Mouse (Mus musculus) kidney, embryonic 15.5 days (tissue): ENCODE results near the gene Plvap. TPM values are rescaled to one million over a fixed set of nuclear protein-coding genes. Genes with fewer than 3 reads are reported as not detected.

ENCODE experiments used
- ATAC-seq: fragments of 200-750 bp; cut with Nextera tagmentation; replicated peaks from 2 replicates; pipeline ENCODE4 v1.8.0; 2017; ENCODE audit warnings: moderate TSS enrichment; ENCODE audit not compliant: low FRiP score
- H3K27ac ChIP-seq: fragments of 300-500 bp; sonication (generic); 2 replicates; pipeline ENCODE4 v1.5.1; 2015; ENCODE audit warnings: mild to moderate bottlenecking, inconsistent platforms
- H3K27me3 ChIP-seq: fragments of 300-500 bp; sonication (generic); 2 replicates; pipeline ENCODE4 v1.6.1; 2015; ENCODE audit warnings: inconsistent platforms
- H3K36me3 ChIP-seq: fragments of 300-500 bp; sonication (generic); 2 replicates; pipeline ENCODE4 v1.6.1; 2015; ENCODE audit warnings: inconsistent platforms
- H3K4me1 ChIP-seq: fragments of 300-500 bp; sonication (generic); 2 replicates; pipeline ENCODE4 v1.6.1; 2015; ENCODE audit warnings: inconsistent platforms
- H3K4me2 ChIP-seq: fragments of 300-500 bp; sonication (generic); 2 replicates; pipeline ENCODE4 v1.6.1; 2015; ENCODE audit warnings: moderate library complexity, mild to moderate bottlenecking, inconsistent platforms
- H3K4me3 ChIP-seq: fragments of 300-500 bp; sonication (generic); replicated peaks from 2 replicates; pipeline ENCODE4 v1.5.1; 2015; ENCODE audit warnings: mild to moderate bottlenecking, inconsistent platforms
- H3K9ac ChIP-seq: fragments of 300-500 bp; sonication (generic); 2 replicates; pipeline ENCODE4 v1.6.1; 2015; ENCODE audit warnings: mild to moderate bottlenecking, inconsistent platforms
- H3K9me3 ChIP-seq: fragments of 300-500 bp; sonication (generic); replicated peaks from 2 replicates; pipeline ENCODE4 v1.6.1; 2016; ENCODE audit warnings: inconsistent platforms
- WGBS: fragments of 180-500 bp; shearing (Covaris S2); methylation state at CpG from one replicate; pipeline ENCODE4 v1.1.7; 2015; ENCODE audit warnings: mixed read lengths; 5-methylcytosine and 5-hydroxymethylcytosine counted together
- polyA plus RNA-seq: library from polyadenylated mRNA; unstranded; fragments of >200 nt; fragmentation: Nextera tagmentation; extraction: Ambion mirVana; gene quantifications from 2 replicates; pipeline ENCODE4 v1.2.1, GENCODE M21; 2015

The Plvap gene
- 136 and 143 TPM in 2 replicates for polyA plus RNA-seq

GRCm38 (mm10) chr8:71511644-71512043 lies at the start of gene Plvap:
Plvap (minus strand) TSS chr8:71511752.
- H3K36me3 ChIP-seq: no peaks in the 10 kb centered on the region
- ATAC-seq: peak; percentile 24; the same call in 1 of the 2 replicates
- peaks cover 24% of the 10 kb centered on the region for H3K4me1 ChIP-seq
- H3K27me3 ChIP-seq: peaks cover 37% of the 10 kb centered on the region
- H3K4me3 ChIP-seq: peak within 1 kb of the TSS; percentile 29
- no peaks in the 10 kb centered on the region for H3K9me3 ChIP-seq
- peak within 1 kb of the TSS; percentile 24; the same call in 1 of the 2 replicates for H3K27ac ChIP-seq
- H3K4me2 ChIP-seq: peak within 1 kb of the TSS; percentile 46
- no peak within 1 kb of the TSS for H3K9ac ChIP-seq
- 24% methylated on average over 14 of the region's 14 CpGs for WGBS

DNA sequence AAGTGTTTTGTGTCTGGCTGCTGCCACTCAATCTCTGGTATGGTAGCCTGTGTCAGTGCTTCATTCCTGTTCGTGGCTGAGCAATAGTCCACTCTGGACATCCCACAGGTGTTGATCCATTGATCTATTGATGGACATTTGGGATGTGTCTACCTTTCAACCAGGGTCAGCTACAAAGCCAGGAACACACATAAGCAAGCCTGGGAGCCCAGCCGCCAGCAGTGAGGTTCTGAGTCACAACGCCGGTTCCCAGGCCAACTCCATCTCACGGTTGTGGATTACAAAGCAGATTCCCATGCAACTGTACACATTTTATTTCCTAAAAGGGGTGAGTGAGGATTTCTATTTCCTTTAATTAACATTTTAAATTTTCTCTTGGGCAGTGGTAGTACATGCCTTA lies 49.2 kb upstream of the Plvap start:
- Histone ChIP-seq H3K9me3 (peaks cover 5% of the 10 kb centered on the region), H3K4me1 (peaks cover 25% of the 10 kb centered on the region), H3K4me3 (no peak overlapping the region), H3K27me3 (peaks cover 71% of the 10 kb centered on the region), H3K4me2 (no peak overlapping the region), H3K36me3 (no peaks in the 10 kb centered on the region), H3K27ac (no peak overlapping the region), H3K9ac (no peak overlapping the region)
- no peak for ATAC-seq
- WGBS: 84% methylated on average over 5 of the region's 5 CpGs

GRCm38 (mm10) chr8:71560071-71560470 lies 48.5 kb upstream of the Plvap start:
- Histone ChIP-seq H3K4me3 (no peak overlapping the region), H3K27ac (no peak overlapping the region), H3K9me3 (peaks cover 5% of the 10 kb centered on the region), H3K36me3 (no peaks in the 10 kb centered on the region), H3K4me2 (no peak overlapping the region), H3K9ac (no peak overlapping the region), H3K4me1 (peaks cover 25% of the 10 kb centered on the region), H3K27me3 (peaks cover 71% of the 10 kb centered on the region)
- 73% methylated on average over 3 of the region's 3 CpGs for WGBS
- no peak for ATAC-seq

- Histone ChIP-seq H3K27ac (no peak overlapping the region), H3K9ac (peak overlapping the region; percentile 50), H3K4me1 (peaks cover 32% of the 10 kb centered on the region), H3K4me3 (peak overlapping the region; percentile 54), H3K9me3 (peaks cover 1% of the 10 kb centered on the region; the same call in 1 of the 2 replicates), H3K4me2 (peak overlapping the region; percentile 88), H3K36me3 (no peaks in the 10 kb centered on the region), H3K27me3 (peaks cover 71% of the 10 kb centered on the region)
- peak; percentile 77 for ATAC-seq
- WGBS: 1% methylated on average over 24 of the region's 24 CpGs
Measured at GRCm38 (mm10) chr8:71558958-71559690, 47.6 kb upstream of the Plvap start.

GRCm38 (mm10) chr8:71558071-71558957 lies 46.8 kb upstream of the Plvap start, which contains the start of gene Tmem221:
Tmem221 (minus strand) TSS chr8:71558871.
- Histone ChIP-seq H3K9me3 (no peaks in the 10 kb centered on the region), H3K4me2 (peak within 1 kb of the TSS; percentile 88), H3K36me3 (no peaks in the 10 kb centered on the region), H3K4me3 (peak within 1 kb of the TSS; percentile 54), H3K27ac (no peak within 1 kb of the TSS), H3K27me3 (peaks cover 70% of the 10 kb centered on the region), H3K4me1 (peaks cover 37% of the 10 kb centered on the region), H3K9ac (peak within 1 kb of the TSS; percentile 50)
- peak; percentile 27 for ATAC-seq
- WGBS: 3% methylated on average over 70 of the region's 70 CpGs

- no peaks in the 10 kb centered on the region for H3K9me3 ChIP-seq
- no peak overlapping the region for H3K4me3 ChIP-seq
- no peak overlapping the region; the same call in 1 of the 2 replicates for H3K27ac ChIP-seq
- H3K27me3 ChIP-seq: peaks cover 36% of the 10 kb centered on the region
- peaks cover 43% of the 10 kb centered on the region for H3K4me1 ChIP-seq
- H3K9ac ChIP-seq: no peak overlapping the region
- WGBS: 85% methylated on average over 2 of the region's 2 CpGs
- no peak for ATAC-seq
- no peak overlapping the region for H3K4me2 ChIP-seq
- no peaks in the 10 kb centered on the region for H3K36me3 ChIP-seq
Measured at GRCm38 (mm10) chr8:71554644-71555043, 43.1 kb upstream of the Plvap start.

- 71% methylated on average over 6 of the region's 6 CpGs for WGBS
- no peaks in the 10 kb centered on the region for H3K9me3 ChIP-seq
- H3K4me3 ChIP-seq: no peak overlapping the region
- H3K4me2 ChIP-seq: no peak overlapping the region
- no peak for ATAC-seq
- no peak overlapping the region for H3K9ac ChIP-seq
- H3K36me3 ChIP-seq: no peaks in the 10 kb centered on the region
- peaks cover 29% of the 10 kb centered on the region for H3K27me3 ChIP-seq
- H3K4me1 ChIP-seq: peaks cover 39% of the 10 kb centered on the region
- peak overlapping the region; percentile 87; the same call in 1 of the 2 replicates for H3K27ac ChIP-seq
Measured at GRCm38 (mm10) chr8:71554001-71554400, 42.4 kb upstream of the Plvap start.

DNA sequence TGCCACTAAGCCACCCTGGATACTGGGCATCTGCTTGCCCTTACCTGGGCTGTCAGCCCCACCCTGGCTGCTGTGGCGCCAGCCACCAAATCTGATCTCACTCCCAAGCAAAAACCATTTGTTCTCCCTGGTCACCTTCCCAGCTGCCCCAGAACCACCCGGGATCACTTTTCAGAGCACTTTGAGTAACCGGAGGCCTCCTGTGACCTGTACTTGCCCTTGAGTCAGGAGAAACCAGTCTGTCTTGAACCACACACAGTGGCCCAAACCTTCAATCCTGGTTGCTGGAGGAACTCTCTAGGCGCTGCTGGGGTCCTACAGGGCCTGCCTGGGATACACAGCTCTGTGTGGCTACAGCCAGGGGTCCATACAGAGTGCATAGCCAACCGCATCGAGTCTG lies 41.2 kb upstream of the Plvap start:
- ATAC-seq: peak; percentile 57

GRCm38 (mm10) chr8:71550754-71551153 lies 39.2 kb upstream of the Plvap start:
- Histone ChIP-seq H3K27me3 (no peaks in the 10 kb centered on the region), H3K9ac (no peak overlapping the region), H3K9me3 (no peaks in the 10 kb centered on the region), H3K4me2 (no peak overlapping the region), H3K27ac (peak overlapping the region; percentile 62), H3K36me3 (peaks cover 31% of the 10 kb centered on the region), H3K4me3 (no peak overlapping the region), H3K4me1 (peaks cover 29% of the 10 kb centered on the region)
- ATAC-seq: no peak
- 65% methylated on average over 7 of the region's 7 CpGs for WGBS

More for the DNA sequence above, 41.2 kb upstream of the Plvap start:
- H3K4me1 ChIP-seq: peaks cover 29% of the 10 kb centered on the region
- H3K27me3 ChIP-seq: peaks cover 17% of the 10 kb centered on the region
- H3K36me3 ChIP-seq: peaks cover 12% of the 10 kb centered on the region
- no peak overlapping the region for H3K4me2 ChIP-seq
- 29% methylated on average over 6 of the region's 6 CpGs for WGBS
- no peaks in the 10 kb centered on the region for H3K9me3 ChIP-seq
- no peak overlapping the region for H3K4me3 ChIP-seq
- H3K27ac ChIP-seq: peak overlapping the region; percentile 87
- no peak overlapping the region for H3K9ac ChIP-seq

- ATAC-seq: no peak
- Histone ChIP-seq H3K27me3 (no peaks in the 10 kb centered on the region), H3K9me3 (no peaks in the 10 kb centered on the region), H3K4me3 (no peak overlapping the region), H3K27ac (no peak overlapping the region), H3K9ac (no peak overlapping the region), H3K36me3 (peaks cover 40% of the 10 kb centered on the region), H3K4me1 (peaks cover 24% of the 10 kb centered on the region), H3K4me2 (no peak overlapping the region)
- 86% methylated on average over 7 of the region's 7 CpGs for WGBS
Measured at GRCm38 (mm10) chr8:71547590-71547989, 36.0 kb upstream of the Plvap start.

DNA sequence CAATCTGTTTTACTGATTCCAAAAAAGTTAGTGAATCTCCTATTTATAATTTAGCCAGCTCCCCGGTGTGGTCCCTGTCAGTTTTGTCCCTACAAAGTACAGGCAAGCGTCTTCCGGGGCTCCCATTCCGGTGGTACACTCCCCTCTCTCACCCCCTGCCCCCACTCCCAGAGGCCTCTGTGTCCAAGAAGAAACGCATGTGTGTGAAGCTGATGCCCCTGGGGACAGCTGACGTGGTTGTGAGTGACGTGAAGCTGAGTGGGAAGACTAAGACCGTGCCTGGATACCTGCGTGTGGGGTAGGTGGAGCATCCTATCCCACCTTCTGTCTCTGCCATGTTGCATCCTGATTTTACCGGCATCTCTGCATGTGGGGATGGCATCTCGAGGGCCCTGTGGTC lies 33.5 kb upstream of the Plvap start:
- H3K4me2 ChIP-seq: no peak overlapping the region
- H3K4me3 ChIP-seq: no peak overlapping the region
- no peak overlapping the region for H3K9ac ChIP-seq
- no peaks in the 10 kb centered on the region for H3K27me3 ChIP-seq
- 89% methylated on average over 11 of the region's 11 CpGs for WGBS
- peaks cover 40% of the 10 kb centered on the region for H3K36me3 ChIP-seq
- no peak overlapping the region for H3K27ac ChIP-seq
- no peak for ATAC-seq
- H3K9me3 ChIP-seq: no peaks in the 10 kb centered on the region
- H3K4me1 ChIP-seq: peaks cover 13% of the 10 kb centered on the region

GRCm38 (mm10) chr8:71543755-71544154 lies 32.2 kb upstream of the Plvap start:
- no peak for ATAC-seq
- H3K4me2 ChIP-seq: peak overlapping the region; percentile 87
- peak overlapping the region; percentile 91 for H3K4me3 ChIP-seq
- no peak overlapping the region for H3K27ac ChIP-seq
- peak overlapping the region; percentile 85 for H3K9ac ChIP-seq
- peaks cover 38% of the 10 kb centered on the region for H3K36me3 ChIP-seq
- no peaks in the 10 kb centered on the region for H3K27me3 ChIP-seq
- WGBS: 84% methylated on average over 9 of the region's 9 CpGs
- H3K9me3 ChIP-seq: no peaks in the 10 kb centered on the region
- H3K4me1 ChIP-seq: peaks cover 13% of the 10 kb centered on the region
